Mouse (Mus musculus) cerebellum, adult 2 months (tissue): ENCODE measurements around the gene Hsdl2. TPM values are rescaled to one million over a fixed set of nuclear protein-coding genes. Genes with fewer than 3 reads are reported as not detected.
A peak's percentile ranks its signal among the peaks of the same experiment; 100 is the strongest.

ENCODE experiments used
- DNase-seq, 2 experiments: peaks; one replicate each; pipeline ENCODE4 v3.0.0; 2021
- H3K27ac ChIP-seq: fragments of 200-500 bp; 2 replicates; pipeline ENCODE4 v1.5.1; 2012; ENCODE audit warnings: low read length, control low read depth, inconsistent platforms; ENCODE audit not compliant: insufficient read depth
- H3K27me3 ChIP-seq: fragments of 200-500 bp; 2 replicates; pipeline ENCODE4 v1.6.1; 2012; ENCODE audit warnings: inconsistent platforms, mild to moderate bottlenecking, low read length, moderate library complexity; ENCODE audit not compliant: control insufficient read depth, insufficient read depth
- H3K4me1 ChIP-seq: fragments of 200-500 bp; 2 replicates; pipeline ENCODE4 v1.6.1; 2011; ENCODE audit warnings: low read length; ENCODE audit not compliant: control insufficient read depth, insufficient read depth
- H3K4me3 ChIP-seq: fragments of 200-500 bp; replicated peaks from 2 replicates; pipeline ENCODE3; 2011; ENCODE audit warnings: mild to moderate bottlenecking, low read depth, low read length, control low read depth; ENCODE audit not compliant: insufficient read depth
- CTCF ChIP-seq: fragments of 200-500 bp; IDR thresholded peaks from 2 replicates; pipeline ENCODE4 v1.5.1; 2011; ENCODE audit warnings: low read depth, mild to moderate bottlenecking, control low read depth, low read length, moderate library complexity, borderline replicate concordance; ENCODE audit not compliant: insufficient read depth
- POLR2A ChIP-seq: fragments of 200-500 bp; IDR thresholded peaks from 2 replicates; pipeline ENCODE4 v1.6.1; 2011; ENCODE audit warnings: low read length, control low read depth, borderline replicate concordance; ENCODE audit not compliant: insufficient read depth
- WGBS: fragments of 180-500 bp; shearing (Covaris S2); methylation state at CpG from one replicate; pipeline ENCODE4 v1.1.7; 2018; 5-methylcytosine and 5-hydroxymethylcytosine counted together
- polyA plus RNA-seq: library from polyadenylated mRNA; depleted of rRNA; stranded (reverse); fragments of >200 nt; gene quantifications from 2 replicates; pipeline ENCODE4 v1.2.3, GENCODE M21; 2012

Gene Hsdl2
- polyA plus RNA-seq, 1 experiment = 59.0 TPM

DNA sequence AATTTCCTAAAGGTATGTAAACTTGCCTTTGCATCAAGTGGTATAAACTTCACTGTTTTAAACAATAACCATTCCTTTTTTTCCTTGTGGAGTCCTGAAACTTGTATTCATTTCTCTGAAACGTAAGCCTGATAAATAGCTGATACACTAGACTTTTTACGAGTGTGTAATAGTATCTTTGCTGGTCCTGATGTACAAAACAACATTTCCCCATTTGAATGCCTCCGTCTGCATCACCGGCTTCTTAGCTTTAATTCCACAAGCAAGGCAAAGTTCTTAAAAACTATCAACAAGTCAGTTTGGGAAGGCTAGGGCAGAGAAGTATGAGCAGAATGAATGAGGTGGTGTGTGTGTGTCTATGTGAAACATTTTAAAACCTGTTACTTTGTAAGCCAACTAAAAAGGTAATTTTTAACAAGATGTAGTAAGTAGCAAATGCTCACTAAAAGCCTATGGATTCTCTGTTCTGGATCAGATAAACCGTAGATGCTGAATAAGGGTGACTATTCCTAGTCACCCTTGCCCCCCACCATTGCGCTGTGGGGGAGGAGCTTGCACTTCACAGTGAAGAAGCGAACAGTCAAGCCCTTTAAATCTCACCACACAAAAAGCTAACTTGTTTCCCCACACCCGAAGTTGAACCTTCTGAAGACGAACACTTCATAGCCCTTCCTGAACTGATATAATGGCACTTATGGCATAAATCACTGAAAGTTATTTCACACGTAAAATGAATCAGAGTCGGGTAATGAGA lies 34.0 kb upstream of the Hsdl2 start:
- Histone ChIP-seq H3K4me3 (peak overlapping the region; percentile 21), H3K4me1 (no peaks in the 10 kb centered on the region), H3K27me3 (no peaks in the 10 kb centered on the region), H3K27ac (no peak overlapping the region)
- TF ChIP-seq CTCF (no peak), POLR2A (no peak)
- DNase-seq = no peak
- 45% methylated on average over 11 of the region's 11 CpGs for WGBS

DNA sequence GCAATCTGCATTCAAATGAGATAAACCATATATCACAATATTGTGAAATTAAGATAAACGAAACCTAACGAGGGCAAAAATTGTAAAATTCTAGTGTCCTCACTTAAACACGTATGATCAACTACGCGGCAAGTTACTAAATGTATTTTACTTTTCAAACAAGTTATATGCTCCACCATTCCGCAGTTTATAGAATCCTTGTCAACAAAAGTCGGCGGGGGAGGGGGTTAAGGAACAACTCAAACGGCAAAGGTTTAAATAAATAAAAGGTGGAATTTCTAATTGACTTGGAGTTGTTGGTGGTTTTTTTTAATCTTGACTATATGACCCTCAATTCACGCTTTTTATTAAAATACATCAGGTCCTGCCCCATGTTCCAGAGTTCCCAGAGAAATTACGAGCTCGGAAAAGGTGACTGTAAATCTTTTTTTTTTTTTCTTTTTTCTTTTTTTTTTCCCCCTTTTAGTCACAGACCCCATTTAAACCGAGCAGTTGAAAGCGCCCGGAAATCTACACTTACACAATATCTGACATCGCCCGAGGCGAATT lies 33.3 kb upstream of the Hsdl2 start:
- WGBS = 10% methylated on average over 18 of the region's 18 CpGs
- TF ChIP-seq POLR2A = no peak
- TF ChIP-seq CTCF = no peak
- no peak overlapping the region for H3K27ac ChIP-seq

GRCm38 (mm10) chr4:59548560-59549174 lies 32.7 kb upstream of the Hsdl2 start:
- no peak for TF ChIP-seq POLR2A
- no peak for TF ChIP-seq CTCF
- no peaks in the 10 kb centered on the region for H3K4me1 ChIP-seq
- WGBS = under 1% methylated on average over 83 of the region's 83 CpGs
- H3K27me3 ChIP-seq = no peaks in the 10 kb centered on the region
- peak overlapping the region; percentile 66; the same call in 1 of the 2 replicates for H3K27ac ChIP-seq
- DNase-seq = peak; percentile 64 to 67
- H3K4me3 ChIP-seq = peak overlapping the region; percentile 78

More for the DNA sequence above, 33.3 kb upstream of the Hsdl2 start:
- peak overlapping the region; percentile 78 for H3K4me3 ChIP-seq
- no peak for DNase-seq
- H3K27me3 ChIP-seq = no peaks in the 10 kb centered on the region
- no peaks in the 10 kb centered on the region for H3K4me1 ChIP-seq

DNA sequence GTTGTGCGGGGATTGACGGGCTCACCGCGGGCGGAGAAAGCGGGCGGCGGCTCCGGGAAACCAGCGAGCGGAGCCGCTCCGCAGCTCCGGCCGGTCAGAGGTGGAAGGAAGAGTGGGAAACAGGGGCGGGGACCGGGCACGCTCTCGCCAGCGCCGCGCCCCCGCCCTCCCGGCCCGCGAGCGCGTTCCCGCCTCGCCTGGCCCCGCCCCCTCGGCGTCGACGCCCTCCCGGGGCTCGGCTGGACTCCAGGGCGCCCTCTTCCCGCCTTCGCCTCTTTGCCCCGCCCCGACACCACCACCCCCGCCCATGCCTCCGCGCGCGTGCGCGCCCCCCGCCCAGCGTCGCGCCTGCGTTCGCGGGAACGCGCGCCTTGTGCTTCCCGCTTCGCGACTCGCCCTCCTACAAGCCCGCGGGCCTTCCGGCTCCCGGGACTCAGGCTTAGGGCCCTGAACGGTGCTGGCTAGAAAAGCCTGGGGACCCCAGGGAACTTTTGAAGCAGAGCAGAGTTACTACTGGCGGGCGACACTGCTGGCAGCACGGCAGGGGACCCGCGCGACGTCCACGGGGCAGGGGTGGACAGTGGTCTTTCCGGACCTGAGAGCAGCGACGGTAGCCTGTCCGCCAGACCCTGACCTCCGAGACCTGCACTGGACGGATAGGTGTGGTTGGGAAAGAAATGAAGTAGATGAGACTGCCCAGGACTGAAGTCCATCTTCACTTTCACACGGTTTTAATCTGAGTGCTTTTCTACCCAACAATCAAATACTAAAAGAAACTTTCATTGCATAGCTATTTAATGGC lies 32.0 kb upstream of the Hsdl2 start, which contains the start of gene Ptbp3:
Gene Ptbp3, minus strand, starts transcription at position 190 of the 802 bp plus-strand sequence.
- no peaks in the 10 kb centered on the region for H3K27me3 ChIP-seq
- WGBS = 1% methylated on average over 73 of the region's 83 CpGs
- peak within 1 kb of the TSS; percentile 66; the same call in 1 of the 2 replicates for H3K27ac ChIP-seq
- no peaks in the 10 kb centered on the region for H3K4me1 ChIP-seq
- DNase-seq = peak; percentile 90
- TF ChIP-seq POLR2A = peak; percentile 66; the same call in 1 of the 2 replicates
- TF ChIP-seq CTCF = no peak
- peak within 1 kb of the TSS; percentile 78 for H3K4me3 ChIP-seq

DNA sequence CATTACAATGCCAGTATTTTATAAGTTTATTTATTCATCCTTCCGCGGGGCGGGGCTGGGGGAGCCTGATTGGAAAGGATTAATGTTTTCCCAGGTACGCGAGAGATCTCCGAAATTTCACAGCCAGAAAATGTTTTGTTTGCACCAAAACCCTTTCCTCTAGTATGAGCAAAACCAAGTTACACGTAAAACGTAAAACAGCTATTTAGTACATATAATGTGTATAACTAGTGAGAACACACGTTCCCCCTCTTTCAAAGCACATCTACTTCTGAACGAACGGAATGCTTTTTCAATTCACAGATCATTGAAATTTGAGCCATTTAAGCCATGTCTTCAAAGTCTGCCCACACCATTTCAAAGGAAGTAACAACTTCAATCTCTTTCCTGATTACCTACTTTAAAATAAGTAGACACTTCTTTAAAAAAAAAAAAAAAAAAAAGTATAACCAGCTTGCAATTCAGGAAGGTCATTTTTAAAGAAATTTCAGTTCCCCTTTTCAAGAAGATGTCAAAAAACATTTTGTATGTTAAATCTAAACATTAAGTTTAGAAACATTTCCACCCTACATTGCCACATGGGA lies 31.3 kb upstream of the Hsdl2 start:
- H3K4me1 ChIP-seq = no peaks in the 10 kb centered on the region
- H3K4me3 ChIP-seq = peak overlapping the region; percentile 63
- H3K27me3 ChIP-seq = no peaks in the 10 kb centered on the region
- TF ChIP-seq CTCF = no peak
- TF ChIP-seq POLR2A = no peak
- WGBS = 37% methylated on average over 11 of the region's 11 CpGs
- DNase-seq = no peak
- H3K27ac ChIP-seq = no peak overlapping the region

GRCm38 (mm10) chr4:59551901-59552300 lies 29.5 kb upstream of the Hsdl2 start:
- 93% methylated on average over 1 of the region's 1 CpGs for WGBS
- TF ChIP-seq POLR2A = no peak
- TF ChIP-seq CTCF = no peak
- Histone ChIP-seq H3K4me1 (no peaks in the 10 kb centered on the region), H3K4me3 (no peak overlapping the region), H3K27me3 (no peaks in the 10 kb centered on the region), H3K27ac (no peak overlapping the region)
- DNase-seq = no peak

GRCm38 (mm10) chr4:59552835-59553234 lies 28.5 kb upstream of the Hsdl2 start:
- WGBS = 91% methylated on average over 5 of the region's 5 CpGs
- no peak overlapping the region for H3K4me3 ChIP-seq
- DNase-seq = no peak
- no peak overlapping the region for H3K27ac ChIP-seq
- no peak for TF ChIP-seq CTCF
- no peak for TF ChIP-seq POLR2A
- no peaks in the 10 kb centered on the region for H3K4me1 ChIP-seq
- H3K27me3 ChIP-seq = no peaks in the 10 kb centered on the region
